Mouse (Mus musculus): Measurements from ENCODE around the gene Atxn2.
"Not testable (repeated sequence)": the region's sequence is repeated elsewhere in the genome, so short reads cannot be mapped to it uniquely, and the experiment has no call there.

The Atxn2 gene

DNA sequence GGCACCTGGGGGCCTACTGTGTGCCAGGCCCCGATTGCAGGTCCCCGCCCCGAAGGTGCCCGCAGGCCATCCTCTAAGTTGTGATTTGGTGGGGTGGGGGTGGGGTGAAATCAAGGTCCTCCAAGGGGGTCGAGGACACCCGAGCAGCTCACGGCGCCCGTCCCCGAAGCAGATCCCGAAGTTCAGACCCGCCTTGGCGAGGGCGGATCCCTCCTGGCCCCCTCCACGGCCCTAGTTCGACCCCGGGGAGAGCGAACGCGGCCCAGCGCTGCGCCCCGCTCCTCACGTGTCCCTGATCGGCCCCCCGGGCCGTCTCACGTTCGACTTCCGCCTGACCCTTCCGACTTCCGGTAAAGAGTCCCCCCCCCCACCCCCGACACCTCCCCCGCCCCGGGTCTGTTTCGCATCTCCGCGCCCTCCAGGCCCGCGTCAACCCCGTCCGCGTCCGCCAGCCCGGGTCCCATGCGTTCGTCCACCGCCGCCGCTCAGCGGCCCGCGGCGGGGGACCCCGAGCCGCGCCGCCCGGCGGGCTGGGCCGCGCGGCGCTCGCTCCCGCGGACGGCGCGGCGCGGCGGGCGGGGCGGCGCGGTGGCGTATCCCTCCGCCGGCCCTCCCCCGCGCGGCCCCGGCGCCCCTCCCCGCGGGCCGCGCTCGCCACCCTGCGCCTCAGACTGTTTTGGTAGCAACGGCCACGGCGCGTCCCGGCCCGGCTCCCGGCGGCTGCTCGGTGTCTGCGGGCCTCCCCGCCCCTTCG is at the start of gene Atxn2:
Atxn2 (plus strand) TSS at position 164 of the 754 bp plus-strand sequence.
- DNase-seq (ENCODE audit: low spot score in 2 of 2), result peak; percentile 74 to 78

DNA sequence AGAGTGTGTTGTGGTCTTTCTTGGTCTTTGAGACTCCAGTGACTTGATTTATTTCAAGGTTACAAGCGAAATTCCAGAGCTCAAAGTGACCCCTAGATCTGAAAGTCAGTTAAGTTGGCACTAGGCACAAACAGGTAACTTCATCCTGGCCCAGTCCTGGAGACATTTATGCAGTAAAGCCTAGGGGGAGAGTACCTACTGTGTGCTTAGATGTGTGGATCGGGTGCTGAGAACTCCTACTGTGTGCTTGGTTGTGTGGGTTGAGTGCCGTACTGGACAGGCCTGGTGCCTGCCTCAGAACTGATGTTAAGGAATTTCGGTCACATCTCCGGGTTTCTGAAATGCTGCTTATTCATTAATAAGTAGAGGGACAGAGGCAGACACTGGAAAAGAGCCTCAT is 49.6 kb upstream of the Atxn2 start:
- DNase-seq (ENCODE audit: low spot score in 2 of 2), result no peak

DNA sequence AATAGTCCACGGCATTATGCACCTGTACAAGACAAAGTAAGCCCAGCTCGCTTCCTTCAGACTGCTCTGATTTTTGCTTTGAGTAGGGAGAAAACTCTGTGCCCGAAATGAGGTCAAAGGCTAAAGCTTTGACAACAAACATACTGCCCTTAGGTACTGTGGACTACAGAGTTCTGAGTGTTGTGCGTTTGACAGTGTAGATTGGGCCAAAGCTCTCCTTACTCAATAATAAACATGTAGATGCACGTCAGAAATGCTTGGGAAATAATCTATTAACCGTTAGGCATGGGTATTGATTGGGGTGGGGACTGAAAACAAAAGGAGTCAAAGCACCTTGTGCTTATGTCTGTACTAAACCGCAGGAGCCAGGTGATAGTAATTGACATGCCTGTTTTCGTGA is 47.7 kb upstream of the Atxn2 start:
- DNase-seq (ENCODE audit: low spot score in 2 of 2), result no peak

DNA sequence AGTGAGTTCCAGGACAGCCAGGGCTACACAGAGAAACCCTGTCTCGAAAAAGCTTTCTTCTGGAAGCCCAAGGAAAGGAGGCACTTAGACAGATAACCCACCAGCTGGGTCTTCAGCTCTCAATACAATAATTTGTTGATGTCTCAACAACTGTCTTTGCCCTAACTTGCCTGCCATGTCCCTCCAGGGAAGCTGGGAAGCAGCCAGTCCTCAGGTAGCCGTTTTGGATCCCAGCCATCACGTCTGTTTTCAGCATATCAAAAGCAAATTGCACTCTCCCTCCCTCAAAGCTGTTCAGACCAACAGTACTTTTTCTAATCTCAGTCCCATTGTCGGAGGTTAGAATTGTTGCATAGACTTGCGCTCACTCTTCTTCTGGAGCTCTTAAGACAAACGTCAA is 47.1 kb upstream of the Atxn2 start:
- DNase-seq (ENCODE audit: low spot score in 2 of 2), result no peak

DNA sequence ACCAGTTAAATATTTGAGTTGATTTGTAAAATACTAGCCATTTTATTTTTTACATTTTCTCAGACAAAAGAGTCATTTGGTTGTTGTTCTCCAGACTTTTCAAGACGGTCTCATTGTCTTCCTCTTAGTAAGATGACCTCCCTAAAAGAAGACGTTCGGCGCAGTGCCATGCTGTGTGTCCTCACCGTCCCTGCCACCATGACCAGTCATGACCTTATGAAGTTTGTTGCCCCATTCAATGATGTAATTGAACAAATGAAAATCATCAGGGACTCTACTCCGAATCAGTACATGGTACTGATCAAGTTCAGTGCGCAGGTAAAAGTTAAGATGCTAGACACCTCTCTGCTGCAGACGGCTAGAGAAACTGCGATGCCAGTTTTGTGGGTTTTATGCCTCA is 46.2 kb upstream of the Atxn2 start:
- no peak for DNase-seq (ENCODE audit: low spot score in 2 of 2)

DNA sequence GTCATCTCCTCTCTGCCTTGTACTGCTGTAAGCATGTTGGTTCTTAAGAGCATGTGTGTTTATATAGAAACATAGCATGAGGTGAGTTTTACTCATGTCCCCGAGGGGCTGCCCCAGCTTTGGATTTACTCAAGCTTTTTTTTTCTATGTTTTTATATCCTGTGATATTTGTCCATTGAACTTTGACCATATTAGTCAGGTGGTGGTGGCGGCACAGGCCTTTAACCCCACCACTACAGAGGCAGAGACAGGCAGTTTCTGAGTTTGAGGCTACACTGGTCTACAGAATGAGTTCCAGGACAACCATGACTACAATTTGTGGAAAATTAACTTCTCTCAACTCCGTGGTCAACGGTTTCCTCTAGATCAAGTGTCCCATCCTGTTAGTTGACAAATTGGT is 44.1 kb upstream of the Atxn2 start:
- no peak for DNase-seq (ENCODE audit: low spot score in 2 of 2)

DNA sequence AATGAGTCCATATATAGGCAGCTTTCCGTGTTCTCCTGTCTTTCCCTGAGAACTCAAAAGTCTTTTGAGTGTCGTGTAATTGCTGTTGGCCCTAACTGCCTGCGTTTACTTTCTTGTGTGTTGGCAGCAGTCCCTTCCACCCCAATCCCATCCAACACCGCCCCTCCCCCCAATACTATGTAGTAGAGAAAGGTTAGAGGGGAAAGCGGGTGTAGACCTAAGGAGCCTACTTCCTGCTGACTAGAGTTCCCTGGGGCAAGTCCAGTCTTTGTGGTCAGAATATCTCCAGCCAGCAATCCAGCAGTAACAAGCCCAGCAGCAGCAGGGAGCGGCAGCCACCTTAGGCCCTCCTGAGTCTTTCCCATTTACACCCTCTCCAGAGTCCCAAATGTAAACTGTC is 42.7 kb upstream of the Atxn2 start:
- DNase-seq (ENCODE audit: low spot score in 2 of 2), result no peak

DNA sequence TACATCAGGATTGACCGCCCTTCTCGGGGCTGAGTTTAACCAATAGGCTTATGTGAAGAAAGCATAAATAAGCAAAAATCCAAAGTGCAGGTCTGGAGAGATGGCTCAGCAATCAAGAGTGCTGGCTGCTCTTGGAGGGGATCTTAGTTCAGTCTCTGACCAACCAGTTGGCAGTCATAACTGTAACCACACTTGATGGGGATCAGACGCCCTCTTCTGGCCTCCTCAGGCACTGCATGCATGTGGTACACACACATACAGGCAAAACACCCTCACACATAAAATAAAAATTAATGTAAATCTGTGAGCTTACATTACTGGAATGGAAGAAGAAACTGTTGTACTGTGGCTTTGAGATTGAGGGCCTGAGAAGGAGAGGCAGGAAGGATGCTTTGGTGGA is 40.7 kb upstream of the Atxn2 start:
- peak in 1 of 2 experiments; percentile 20 for DNase-seq (ENCODE audit: low spot score in 2 of 2)

DNA sequence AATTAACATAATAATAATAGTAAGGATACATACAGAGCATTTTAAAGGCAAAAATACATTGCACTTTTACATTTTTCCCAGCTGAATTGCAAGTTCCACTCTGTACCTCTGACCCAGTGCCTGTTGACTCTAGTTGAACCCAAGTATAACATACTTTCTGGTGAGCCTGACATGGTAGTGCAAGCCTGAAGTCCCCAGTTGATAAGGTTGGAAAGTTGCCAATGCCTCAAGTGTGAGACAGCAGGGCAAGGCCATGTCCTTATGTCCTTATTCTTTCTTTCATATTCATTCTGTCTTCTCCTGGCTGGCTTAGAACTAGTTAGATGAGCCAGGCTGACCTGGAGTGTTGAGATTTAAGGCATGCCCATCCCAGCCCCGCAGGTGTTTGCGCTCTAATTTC is 28.9 kb upstream of the Atxn2 start:
- no peak for DNase-seq (ENCODE audit: low spot score in 2 of 2)

DNA sequence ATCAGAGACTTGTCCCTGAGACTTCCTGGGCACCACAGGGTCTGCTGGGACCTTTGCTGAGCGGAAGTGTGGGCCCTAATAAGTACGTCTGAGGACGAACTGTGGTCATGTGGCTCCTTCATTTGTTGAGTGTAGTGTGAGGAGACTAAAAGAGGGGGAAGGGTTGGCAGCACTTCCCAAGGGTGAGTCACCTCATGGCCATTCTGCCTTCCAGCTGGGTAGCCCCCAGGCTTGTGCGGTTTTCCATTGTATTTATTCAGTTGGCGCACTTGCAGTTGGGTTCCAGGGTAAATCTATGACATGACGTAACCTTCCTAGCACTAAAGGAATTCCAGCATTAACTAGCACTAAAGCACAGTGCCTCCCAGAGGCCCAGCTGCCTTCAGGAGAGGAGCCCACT is 25.6 kb upstream of the Atxn2 start:
- no peak for DNase-seq (ENCODE audit: low spot score in 2 of 2)

DNA sequence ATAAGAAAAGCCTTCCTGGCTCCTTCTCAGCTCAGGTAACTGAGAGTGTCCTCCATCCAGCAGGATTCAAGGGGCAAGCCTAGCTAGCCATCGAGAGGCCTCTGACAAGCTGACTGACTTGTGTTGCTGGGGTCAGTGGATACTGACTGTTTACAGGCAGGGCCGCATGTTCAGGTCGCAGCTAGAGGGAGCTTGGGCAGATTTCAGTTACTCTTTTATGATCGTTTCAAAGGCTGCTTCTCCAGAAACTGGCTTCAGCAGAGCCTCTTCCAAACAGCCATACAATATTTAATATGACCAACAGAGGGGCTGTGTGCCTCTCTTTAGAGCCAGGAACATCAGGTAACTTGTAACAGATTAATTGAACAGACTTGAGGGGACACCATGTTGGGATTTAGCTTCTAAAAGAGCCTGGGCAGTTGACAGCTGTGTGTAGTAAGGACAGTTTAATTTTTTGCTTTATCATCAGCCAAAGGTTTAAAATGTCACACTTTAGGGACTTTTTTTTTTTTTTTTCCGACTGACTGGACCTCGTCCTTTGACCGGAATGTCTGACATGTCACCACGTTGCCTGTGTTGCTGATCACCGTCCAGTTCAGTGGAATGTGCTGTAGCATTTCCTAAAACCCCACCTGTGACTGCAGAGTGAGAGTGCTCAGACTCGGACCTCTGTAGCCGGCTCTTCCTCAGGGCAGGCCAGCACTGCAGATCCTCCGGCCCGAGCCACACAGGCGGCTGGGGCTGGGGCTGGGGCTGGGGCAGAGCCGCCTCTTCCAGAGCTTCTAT is 24.8 kb upstream of the Atxn2 start:
- no peak for DNase-seq (ENCODE audit: low spot score in 2 of 2)

DNA sequence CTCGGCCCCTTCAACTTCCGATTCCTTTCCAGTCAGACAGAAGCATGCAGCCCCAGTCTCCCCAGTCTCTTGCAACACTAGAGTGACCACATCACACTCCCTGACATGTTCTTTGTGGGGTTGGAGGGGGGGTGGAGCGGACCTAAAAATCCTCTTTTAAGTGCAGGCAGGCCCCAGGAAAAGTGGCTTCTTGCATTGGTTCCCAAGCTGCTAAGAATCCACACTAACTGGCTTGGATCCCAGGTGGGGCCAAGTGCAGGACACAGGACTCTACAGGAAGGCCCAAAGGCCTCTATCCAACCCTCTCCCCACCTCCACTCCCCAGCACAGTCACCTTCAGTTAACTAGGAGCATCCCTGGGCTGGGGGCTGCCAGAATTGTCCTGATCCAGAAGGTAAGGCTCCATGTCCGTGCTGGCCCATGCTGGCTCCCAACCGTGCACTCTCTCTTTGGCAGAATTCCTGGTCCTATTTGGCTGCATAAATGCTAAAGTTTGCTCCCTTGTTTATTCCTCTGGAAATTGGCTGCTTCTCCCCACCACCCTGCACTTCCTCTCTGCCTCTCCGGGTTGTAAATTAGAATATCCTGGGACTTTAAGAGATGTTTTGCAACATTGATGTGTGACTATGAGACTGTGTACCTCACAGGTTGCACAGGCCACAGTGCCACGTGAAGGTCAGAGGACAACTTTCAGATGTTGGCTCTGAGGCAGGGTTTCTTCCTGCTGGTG is 20.5 kb upstream of the Atxn2 start:
- DNase-seq (ENCODE audit: low spot score in 2 of 2), result no peak

DNA sequence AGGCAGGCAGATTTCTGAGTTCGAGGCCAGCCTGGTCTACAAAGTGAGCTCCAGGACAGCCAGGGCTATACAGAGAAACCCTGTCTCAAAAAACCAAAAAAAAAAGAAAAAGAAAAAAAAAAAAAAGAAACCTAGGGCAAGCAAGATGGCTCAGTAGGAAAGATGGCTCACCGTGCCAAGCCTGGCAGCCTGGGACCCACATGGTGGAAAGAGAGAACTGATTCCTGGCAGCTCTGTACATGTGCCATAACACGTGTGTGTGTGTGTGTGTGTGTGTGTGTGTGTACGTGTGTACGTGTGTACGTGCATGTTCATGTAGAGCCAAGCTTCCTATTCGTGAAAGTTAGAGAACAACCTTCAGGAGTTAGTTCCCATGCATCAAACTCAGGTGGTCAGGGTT is 19.7 kb upstream of the Atxn2 start:
- DNase-seq (ENCODE audit: low spot score in 2 of 2), result not testable (repeated sequence)

DNA sequence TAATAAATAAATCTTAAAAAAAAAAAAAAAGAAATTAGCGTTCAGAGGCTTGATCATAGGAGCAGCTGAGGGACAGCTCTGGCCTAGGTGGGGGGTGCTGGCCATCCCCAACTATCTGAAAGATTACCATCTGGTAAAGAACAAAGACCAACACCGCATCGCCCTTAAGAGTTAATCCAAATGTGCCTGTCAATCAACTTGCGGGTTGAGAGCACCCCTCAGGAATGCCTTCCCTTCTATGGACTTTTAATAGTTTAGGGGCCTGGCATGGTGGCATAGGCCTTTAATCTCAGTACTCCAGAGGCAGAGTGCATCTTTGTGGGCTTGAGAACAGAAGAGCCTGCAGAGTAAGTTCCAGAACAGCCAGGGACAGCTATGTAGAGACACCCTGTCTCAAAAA is 18.2 kb upstream of the Atxn2 start:
- DNase-seq (ENCODE audit: low spot score in 2 of 2), result no peak

DNA sequence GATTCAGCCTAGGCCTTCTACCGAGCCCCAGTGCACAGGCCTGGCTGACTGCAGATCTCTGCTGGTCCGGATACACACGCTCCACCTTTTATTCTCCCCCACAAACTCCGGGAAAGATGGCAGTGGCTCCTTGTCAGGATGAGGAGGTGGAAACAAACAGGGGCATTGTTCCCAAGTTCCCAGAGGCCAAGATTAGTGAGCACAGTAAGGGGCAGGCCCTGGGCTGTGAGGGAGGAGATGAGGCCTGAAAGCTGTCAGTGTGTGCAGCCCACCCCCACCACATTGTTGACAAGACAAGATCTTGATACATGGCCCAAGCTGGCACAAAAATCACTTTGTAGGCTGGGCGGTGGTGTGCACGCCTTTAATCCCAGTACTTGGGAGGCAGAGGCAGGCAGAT is 14.4 kb upstream of the Atxn2 start:
- no peak for DNase-seq (ENCODE audit: low spot score in 2 of 2)

DNA sequence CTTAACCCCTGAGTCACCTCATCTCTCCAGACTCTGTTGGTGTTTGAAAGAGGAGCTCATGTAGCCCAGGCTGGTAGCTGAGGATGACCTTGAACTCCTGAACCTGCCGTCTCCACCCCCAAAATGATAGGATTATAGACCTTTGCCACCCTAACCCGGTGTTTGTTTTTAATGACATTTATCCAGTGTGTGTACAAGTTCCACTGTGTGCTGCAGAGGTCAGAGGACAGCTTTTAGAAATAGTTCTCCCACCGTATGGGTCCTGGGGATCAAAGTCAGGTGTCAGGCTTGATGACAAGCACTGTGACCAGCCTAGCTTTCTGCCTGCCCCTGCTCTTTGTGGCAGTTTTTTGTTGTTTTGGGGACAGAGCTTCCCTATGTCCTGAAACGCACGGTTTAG is 11.2 kb upstream of the Atxn2 start:
- no peak for DNase-seq (ENCODE audit: low spot score in 2 of 2)

DNA sequence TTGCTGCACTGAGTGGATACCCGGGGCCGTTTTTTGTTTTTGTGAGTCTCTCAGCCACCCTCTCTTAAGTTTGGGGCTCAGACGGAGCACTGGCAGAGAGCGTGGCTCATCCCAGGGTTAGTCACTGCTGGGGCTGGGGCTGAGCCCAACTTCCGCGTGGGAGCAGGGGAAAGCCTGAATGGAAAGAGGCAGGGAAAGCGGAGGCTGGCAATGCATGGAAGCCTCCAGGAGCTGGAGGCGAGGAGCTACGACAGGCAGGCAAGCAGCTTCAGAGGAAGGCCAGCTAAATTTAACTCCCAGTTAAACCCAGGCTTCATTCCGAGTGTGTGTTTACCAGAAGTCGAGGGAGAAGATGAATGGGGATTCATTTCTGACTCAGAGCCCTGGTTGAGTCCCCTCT is 10.6 kb upstream of the Atxn2 start:
- no peak for DNase-seq (ENCODE audit: low spot score in 2 of 2)

DNA sequence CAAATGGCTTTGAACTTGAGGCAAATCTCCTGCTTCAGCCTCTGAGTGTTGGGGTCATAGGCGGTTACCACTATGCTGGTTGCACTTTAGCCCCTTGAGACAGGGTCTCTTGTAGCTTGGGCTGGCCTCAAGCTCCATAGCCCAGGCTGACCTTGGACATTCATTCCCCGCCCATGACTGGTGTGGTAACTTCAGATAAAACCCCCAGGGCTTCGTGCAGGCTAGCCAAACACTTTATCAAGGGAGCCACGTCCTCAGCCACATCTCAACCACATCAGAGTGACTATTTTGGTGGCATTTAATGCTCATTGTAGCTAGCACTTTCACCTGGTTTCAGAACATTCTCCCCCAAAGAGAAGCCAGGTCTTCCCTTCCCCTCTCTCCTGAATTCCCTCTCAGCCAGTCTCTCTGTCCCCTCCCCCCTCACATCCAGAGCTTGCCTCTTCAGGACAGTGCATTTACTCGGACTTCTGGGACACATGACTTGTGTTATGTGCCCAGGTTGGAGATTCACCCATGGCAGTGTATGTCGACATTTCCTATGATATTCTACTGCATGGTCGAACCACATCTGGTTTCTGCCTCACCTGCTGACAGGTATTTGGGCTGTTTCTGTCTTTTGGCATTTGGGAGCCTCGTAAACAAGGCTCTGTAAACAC is 9.9 kb upstream of the Atxn2 start:
- peak; percentile 55 to 72 for DNase-seq (ENCODE audit: low spot score in 2 of 2)

DNA sequence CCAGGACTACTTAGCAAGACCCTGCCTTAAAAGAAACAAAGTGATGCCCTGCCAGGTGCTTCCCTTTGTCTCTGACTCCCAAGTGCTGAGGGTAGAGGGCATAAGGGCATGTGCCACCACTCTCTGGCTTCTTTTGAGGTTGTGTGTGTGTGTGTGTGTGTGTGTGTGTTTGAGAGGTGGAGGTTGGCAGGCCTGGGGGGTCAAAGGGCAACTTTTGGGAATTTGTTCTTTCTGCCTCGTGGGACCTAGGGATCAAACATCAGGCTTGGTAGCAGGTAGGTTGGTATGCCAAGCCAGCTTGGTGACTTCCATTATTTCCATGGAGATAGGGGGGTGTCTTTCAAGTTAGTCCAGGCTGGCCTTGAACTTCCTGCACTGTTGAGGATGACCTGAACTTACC is 7.8 kb upstream of the Atxn2 start:
- DNase-seq (ENCODE audit: low spot score in 2 of 2), result no peak

DNA sequence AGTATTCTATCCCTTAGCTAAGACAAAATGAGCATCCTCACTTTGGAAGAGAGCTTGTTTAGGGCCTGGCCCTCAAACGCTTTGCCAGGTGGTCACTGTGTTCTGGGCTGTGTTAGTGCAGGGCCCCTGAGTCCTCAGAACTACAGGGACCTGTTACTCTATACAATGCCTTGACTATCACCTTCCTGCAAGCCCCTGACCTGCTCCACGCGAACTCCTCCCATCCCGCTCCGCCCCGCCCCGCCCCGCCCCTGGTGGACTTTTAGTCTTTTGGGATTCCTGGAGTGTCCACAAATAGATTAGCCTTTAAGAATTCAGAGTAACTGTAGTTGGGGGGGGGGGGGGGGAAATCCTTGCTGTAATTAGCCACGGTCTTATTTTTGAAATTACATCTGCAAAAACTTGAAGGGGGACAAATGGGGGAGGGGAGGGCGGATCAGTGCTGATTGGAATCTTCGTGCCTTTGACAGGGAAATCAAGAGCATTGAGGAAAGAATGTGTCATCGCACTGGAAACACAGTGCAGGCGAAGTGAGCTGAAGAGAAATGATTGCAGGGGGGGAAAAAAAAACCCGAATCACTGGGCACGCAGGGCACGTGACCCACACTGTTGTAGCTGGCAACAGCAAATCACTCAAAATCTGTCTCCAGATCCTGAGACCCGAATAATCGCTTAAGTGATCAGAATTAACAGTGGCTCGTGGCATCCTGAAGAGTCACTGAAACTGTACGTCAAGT is 6.5 kb upstream of the Atxn2 start:
- DNase-seq (ENCODE audit: low spot score in 2 of 2), result no peak

DNA sequence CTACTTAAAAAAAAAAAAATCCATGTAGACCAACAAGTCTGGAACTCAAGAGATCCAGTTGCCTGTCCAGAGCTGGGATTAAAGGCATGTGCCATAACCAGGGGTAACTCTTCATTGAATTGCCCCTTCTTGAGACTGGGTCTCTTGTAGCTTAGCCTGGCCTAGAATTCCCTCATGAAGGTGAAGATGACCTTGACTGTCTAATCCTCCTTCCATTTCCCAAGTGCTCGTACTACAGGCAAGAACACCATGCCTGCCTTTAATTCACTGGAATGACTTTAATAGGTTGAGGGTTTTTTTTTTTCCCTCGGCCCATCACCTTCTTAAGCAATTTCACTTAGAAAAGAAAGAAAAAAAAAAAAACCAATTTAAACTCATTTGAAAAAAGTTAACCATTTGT is 735 bp upstream of the Atxn2 start:
- DNase-seq (ENCODE audit: low spot score in 2 of 2), result no peak

DNA sequence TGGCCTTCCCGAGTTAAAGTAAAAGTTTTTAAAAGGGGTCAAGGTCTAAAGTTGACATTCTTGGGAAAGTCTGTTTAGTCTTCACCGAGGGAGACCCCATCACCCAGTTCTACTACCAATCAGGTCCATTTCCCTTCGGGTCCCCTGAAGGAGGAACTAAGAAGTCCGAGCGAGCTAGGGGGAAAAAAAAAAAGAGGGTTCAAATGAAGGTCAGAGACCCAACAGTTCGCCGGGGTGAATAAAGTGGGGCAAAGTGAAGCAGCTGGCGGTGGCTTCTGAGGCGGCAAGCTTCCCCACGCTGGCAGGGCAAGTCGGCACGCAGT is 325 bp upstream of the Atxn2 start:
- peak in 1 of 2 experiments; percentile 65 for DNase-seq (ENCODE audit: low spot score in 2 of 2)

All from spleen, postnatal 36 days (tissue).